Mouse (Mus musculus): ENCODE data around the gene Fgd3. TPM values are rescaled to one million over a fixed set of nuclear protein-coding genes. Genes with fewer than 3 reads are reported as not detected.

Gene Fgd3
- polyA plus RNA-seq, 1 experiment from 2014 or later: 0.98 TPM

DNA sequence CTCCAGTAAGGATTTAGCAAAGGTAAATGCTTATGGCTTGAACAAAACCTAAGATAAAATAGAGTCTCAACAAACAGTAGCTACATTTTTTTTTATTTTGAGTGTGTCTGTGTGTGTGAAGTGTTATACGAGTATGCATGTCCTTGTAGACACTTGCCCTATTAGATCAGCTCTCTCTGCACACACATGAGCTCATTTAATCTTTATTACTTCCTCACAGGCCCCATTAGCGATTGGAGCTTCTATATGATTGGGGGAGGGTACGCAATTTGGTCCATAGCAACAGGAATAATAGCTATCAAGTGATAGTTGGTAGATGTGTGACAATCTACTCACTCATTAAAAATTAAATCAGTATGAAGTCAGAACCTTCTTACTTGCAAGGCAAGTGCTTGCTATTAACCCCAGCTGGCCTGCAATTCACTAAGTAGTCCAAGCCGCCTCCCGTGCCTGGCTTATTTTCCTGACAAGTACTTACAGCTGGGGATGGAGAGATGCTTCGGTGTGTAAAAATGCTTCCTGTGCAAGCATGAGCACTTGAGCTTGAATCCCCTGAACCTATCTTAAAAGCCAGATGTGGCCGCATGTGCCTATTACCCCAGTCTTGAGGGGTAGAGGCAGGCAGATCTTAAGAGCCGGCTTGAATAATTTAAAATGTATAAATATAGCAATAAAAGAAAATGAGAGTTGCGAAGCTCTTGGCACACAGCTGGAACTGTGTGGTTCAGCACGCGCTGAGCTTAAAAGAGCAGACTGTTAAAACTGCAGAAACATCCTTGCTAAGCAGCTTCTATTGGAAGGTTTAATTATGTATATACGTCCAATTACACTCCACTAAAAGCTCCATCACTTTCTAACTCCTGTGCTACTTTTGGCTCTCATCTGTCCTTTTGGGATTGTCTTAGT, 15.2 kb upstream of the Fgd3 start:
- Histone ChIP-seq H3K4me1 (replicated peaks) (peaks cover 4% of the 10 kb centered on the region), H3K36me3 (no peaks in the 10 kb centered on the region), H3K4me3 (no peak overlapping the region), H3K27me3 (ENCODE audit: insufficient read depth, poor library complexity, severe bottlenecking) (no peaks in the 10 kb centered on the region), H3K9me3 (no peaks in the 10 kb centered on the region), H3K27ac (no peak overlapping the region)
- DNase-seq (ENCODE audit: low spot score): no peak
- WGBS: 92% methylated on average over 12 of the region's 12 CpGs

DNA sequence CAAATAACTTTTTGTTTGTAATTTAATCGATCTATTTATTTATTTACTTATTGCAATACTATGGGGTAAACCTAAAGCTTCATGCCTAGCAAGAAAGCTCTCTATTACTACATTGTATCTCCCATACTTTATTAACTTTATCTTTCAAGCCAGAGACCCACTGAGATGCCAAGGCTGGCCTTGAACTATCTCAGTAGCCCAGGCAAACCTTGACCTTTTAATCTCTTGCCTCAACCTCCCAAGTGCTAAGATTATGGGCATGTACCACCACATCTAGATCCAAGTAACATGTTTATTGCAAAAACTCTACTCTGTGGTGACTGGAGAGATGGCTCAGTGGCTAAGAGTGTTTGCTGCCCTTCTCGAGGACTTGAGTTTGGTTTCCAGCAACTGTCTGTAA, 13.1 kb upstream of the Fgd3 start:
- Histone ChIP-seq H3K9me3 (no peaks in the 10 kb centered on the region), H3K4me3 (no peak overlapping the region), H3K27me3 (ENCODE audit: insufficient read depth, poor library complexity, severe bottlenecking) (no peaks in the 10 kb centered on the region), H3K4me1 (replicated peaks) (no peaks in the 10 kb centered on the region), H3K36me3 (no peaks in the 10 kb centered on the region), H3K27ac (no peak overlapping the region)
- 71% methylated on average over 2 of the region's 2 CpGs for WGBS
- no peak for DNase-seq (ENCODE audit: low spot score)

- Histone ChIP-seq H3K27ac (no peak overlapping the region), H3K27me3 (ENCODE audit: insufficient read depth, poor library complexity, severe bottlenecking) (peaks cover 8% of the 10 kb centered on the region; the same call in 1 of the 2 replicates), H3K36me3 (no peaks in the 10 kb centered on the region), H3K9me3 (no peaks in the 10 kb centered on the region), H3K4me1 (replicated peaks) (no peaks in the 10 kb centered on the region), H3K4me3 (no peak overlapping the region)
- no peak for DNase-seq (ENCODE audit: low spot score)
- 85% methylated on average over 4 of the region's 4 CpGs for WGBS
Measured at GRCm38 (mm10) chr13:49328101-49328500, 8.0 kb upstream of the Fgd3 start.

- peaks cover 24% of the 10 kb centered on the region for H3K27me3 ChIP-seq (ENCODE audit: insufficient read depth, poor library complexity, severe bottlenecking)
- no peak overlapping the region for H3K4me3 ChIP-seq
- H3K27ac ChIP-seq: no peak overlapping the region
- H3K4me1 ChIP-seq (replicated peaks): peaks cover 5% of the 10 kb centered on the region; the same call in 1 of the 2 replicates
- no peaks in the 10 kb centered on the region for H3K9me3 ChIP-seq
- peak; percentile 31 for DNase-seq (ENCODE audit: low spot score)
- H3K36me3 ChIP-seq: no peaks in the 10 kb centered on the region
- 61% methylated on average over 6 of the region's 6 CpGs for WGBS
Measured at GRCm38 (mm10) chr13:49326246-49327206, 6.4 kb upstream of the Fgd3 start.

DNA sequence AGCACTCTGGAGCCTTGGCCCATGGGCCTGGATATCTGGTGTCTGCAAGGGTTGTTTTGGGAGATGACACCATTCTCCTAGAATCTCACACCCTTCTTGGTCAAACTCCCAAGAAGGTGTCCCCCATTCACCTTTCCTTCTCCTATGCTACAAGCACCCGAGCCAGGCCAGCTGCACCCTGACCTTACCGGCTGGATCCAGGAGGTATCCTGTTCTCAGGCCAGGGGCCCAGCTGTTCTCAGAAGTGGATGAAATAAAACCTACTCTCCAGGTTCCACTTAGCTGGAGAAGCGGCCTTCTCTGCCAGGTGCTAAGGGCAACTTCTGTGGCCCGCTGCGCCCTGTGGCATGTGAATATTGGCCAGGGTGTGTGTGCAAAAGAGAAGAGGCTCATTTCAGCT, 4.8 kb upstream of the Fgd3 start:
- no peaks in the 10 kb centered on the region for H3K9me3 ChIP-seq
- no peak overlapping the region for H3K4me3 ChIP-seq
- H3K27ac ChIP-seq: no peak overlapping the region
- WGBS: 89% methylated on average over 5 of the region's 5 CpGs
- H3K27me3 ChIP-seq (ENCODE audit: insufficient read depth, poor library complexity, severe bottlenecking): peaks cover 34% of the 10 kb centered on the region
- H3K36me3 ChIP-seq: no peaks in the 10 kb centered on the region
- DNase-seq (ENCODE audit: low spot score): no peak
- peaks cover 22% of the 10 kb centered on the region for H3K4me1 ChIP-seq (replicated peaks)

GRCm38 (mm10) chr13:49322739-49323138, 2.6 kb upstream of the Fgd3 start:
- Histone ChIP-seq H3K4me3 (no peak overlapping the region), H3K36me3 (no peaks in the 10 kb centered on the region), H3K4me1 (replicated peaks) (peaks cover 43% of the 10 kb centered on the region), H3K27ac (no peak overlapping the region), H3K9me3 (no peaks in the 10 kb centered on the region), H3K27me3 (ENCODE audit: insufficient read depth, poor library complexity, severe bottlenecking) (peaks cover 50% of the 10 kb centered on the region)
- 86% methylated on average over 5 of the region's 5 CpGs for WGBS
- no peak for DNase-seq (ENCODE audit: low spot score)

- Histone ChIP-seq H3K36me3 (no peaks in the 10 kb centered on the region), H3K27ac (peak overlapping the region; percentile 37; the same call in 1 of the 2 replicates), H3K9me3 (no peaks in the 10 kb centered on the region), H3K27me3 (ENCODE audit: insufficient read depth, poor library complexity, severe bottlenecking) (peaks cover 56% of the 10 kb centered on the region), H3K4me1 (replicated peaks) (peaks cover 49% of the 10 kb centered on the region), H3K4me3 (no peak overlapping the region)
- 87% methylated on average over 5 of the region's 5 CpGs for WGBS
- DNase-seq (ENCODE audit: low spot score): no peak
Measured at GRCm38 (mm10) chr13:49322169-49322568, 2.1 kb upstream of the Fgd3 start.

DNA sequence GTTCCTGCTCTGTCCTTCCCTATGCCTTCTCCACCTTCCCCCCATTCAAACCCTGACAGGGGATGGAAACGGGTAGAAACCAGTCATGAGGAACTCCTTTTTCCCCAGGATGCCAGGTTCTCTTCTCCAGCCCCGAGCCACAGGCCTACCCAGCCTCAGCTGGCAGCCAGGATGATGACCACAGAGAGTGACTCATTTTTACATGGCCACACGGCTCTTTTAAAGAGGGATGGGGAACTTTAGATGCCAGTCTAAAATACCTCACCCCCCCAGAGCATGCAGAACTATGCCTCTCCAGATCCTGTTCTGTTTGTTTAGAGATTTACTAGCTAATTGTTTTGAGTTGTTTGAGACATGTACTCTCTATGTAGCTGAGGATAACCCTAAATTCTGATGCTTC, 1.3 kb upstream of the Fgd3 start:
- 63% methylated on average over 3 of the region's 3 CpGs for WGBS
- H3K9me3 ChIP-seq: no peaks in the 10 kb centered on the region
- no peak overlapping the region for H3K27ac ChIP-seq
- DNase-seq (ENCODE audit: low spot score): no peak
- H3K27me3 ChIP-seq (ENCODE audit: insufficient read depth, poor library complexity, severe bottlenecking): peaks cover 56% of the 10 kb centered on the region
- no peaks in the 10 kb centered on the region for H3K36me3 ChIP-seq
- no peak overlapping the region for H3K4me3 ChIP-seq
- peaks cover 56% of the 10 kb centered on the region for H3K4me1 ChIP-seq (replicated peaks)

DNA sequence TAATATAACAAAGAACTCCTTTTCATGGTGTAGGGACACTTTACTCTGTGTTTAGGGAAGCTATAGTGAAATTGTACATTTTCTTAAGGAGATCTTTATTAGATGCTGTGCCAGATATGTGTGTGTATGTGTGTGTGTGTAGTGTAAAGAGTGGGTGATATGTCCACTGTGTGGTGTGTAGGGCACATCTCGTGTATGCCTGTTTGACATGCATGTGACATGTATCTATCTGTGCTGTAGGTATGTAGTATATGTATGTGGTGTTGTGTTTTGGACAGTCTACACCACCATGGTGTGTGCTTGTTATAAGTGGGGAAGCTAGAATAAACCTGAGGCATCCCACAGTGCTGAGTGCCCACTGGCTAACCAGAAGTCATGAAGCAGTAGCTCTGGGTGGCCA, 403 bp upstream of the Fgd3 start:
- 74% methylated on average over 1 of the region's 1 CpGs for WGBS

GRCm38 (mm10) chr13:49317914-49318313, 2.2 kb downstream of the Fgd3 start:
- H3K9me3 ChIP-seq: no peaks in the 10 kb centered on the region
- WGBS: 89% methylated on average over 7 of the region's 7 CpGs
- no peak overlapping the region for H3K4me3 ChIP-seq
- DNase-seq (ENCODE audit: low spot score): no peak
- no peaks in the 10 kb centered on the region for H3K36me3 ChIP-seq
- 0 out of 2 replicates have a peak overlapping the region, but pooled peaks have one; percentile 35 for H3K27ac ChIP-seq
- peaks cover 51% of the 10 kb centered on the region for H3K27me3 ChIP-seq (ENCODE audit: insufficient read depth, poor library complexity, severe bottlenecking)
- H3K4me1 ChIP-seq (replicated peaks): peaks cover 68% of the 10 kb centered on the region

More for the DNA sequence above, 403 bp upstream of the Fgd3 start:
- H3K27me3 ChIP-seq (ENCODE audit: insufficient read depth, poor library complexity, severe bottlenecking): peaks cover 58% of the 10 kb centered on the region
- H3K4me1 ChIP-seq (replicated peaks): peaks cover 65% of the 10 kb centered on the region
- H3K27ac ChIP-seq: peak overlapping the region; percentile 83
- no peak for DNase-seq (ENCODE audit: low spot score)
- no peaks in the 10 kb centered on the region for H3K9me3 ChIP-seq
- no peaks in the 10 kb centered on the region for H3K36me3 ChIP-seq
- peak overlapping the region; percentile 47 for H3K4me3 ChIP-seq

- 74% methylated on average over 6 of the region's 6 CpGs for WGBS
- no peaks in the 10 kb centered on the region for H3K9me3 ChIP-seq
- peaks cover 47% of the 10 kb centered on the region for H3K27me3 ChIP-seq (ENCODE audit: insufficient read depth, poor library complexity, severe bottlenecking)
- H3K4me1 ChIP-seq (replicated peaks): peaks cover 68% of the 10 kb centered on the region
- no peaks in the 10 kb centered on the region for H3K36me3 ChIP-seq
- H3K4me3 ChIP-seq: no peak overlapping the region
- H3K27ac ChIP-seq: peak overlapping the region; percentile 31
- no peak for DNase-seq (ENCODE audit: low spot score)
Measured at GRCm38 (mm10) chr13:49317508-49317907, 2.6 kb downstream of the Fgd3 start.

DNA sequence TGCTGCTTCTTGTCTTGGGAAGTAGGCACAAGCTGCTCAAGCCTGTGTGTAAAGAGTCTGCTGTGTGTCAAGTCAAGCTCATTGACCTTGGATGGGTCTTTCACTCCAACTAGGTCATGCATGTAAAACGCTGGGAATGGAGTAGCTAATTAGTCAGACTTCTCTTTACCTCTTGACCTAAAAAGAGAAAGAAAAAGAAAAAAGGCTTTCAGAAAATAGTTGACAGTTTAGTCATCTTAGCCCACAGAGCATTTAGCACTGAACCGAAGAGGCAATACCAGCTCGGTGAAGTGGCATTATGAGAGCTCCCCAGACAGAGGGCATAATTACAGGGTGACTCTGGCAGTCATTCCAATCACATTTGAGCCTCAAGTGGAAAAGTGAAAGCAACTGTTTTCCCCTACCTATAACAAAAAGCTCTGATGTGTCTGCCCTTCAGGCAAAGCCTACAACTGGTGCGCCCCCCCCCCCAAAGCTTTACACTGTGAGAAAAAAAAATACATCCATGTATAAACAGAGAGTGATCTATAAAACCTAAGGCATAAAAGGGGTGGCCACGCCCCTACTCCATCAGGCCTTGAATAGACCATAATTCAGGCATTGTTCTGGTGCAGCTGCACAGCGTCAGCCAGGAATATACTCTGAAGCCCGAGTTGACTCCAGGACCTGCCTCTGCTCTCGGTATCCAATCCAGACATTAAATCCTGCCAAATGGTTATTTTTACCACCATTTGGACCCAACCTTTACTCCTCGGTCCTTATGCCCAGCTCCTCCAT, 3.5 kb downstream of the Fgd3 start:
- Histone ChIP-seq H3K27me3 (ENCODE audit: insufficient read depth, poor library complexity, severe bottlenecking) (peaks cover 37% of the 10 kb centered on the region), H3K9me3 (no peaks in the 10 kb centered on the region), H3K36me3 (no peaks in the 10 kb centered on the region), H3K4me1 (replicated peaks) (peaks cover 64% of the 10 kb centered on the region), H3K27ac (peak overlapping the region; percentile 31), H3K4me3 (no peak overlapping the region)
- no peak for DNase-seq (ENCODE audit: low spot score)
- 52% methylated on average over 9 of the region's 9 CpGs for WGBS
